Mouse (Mus musculus) olfactory bulb, adult 2 months (tissue): ENCODE data around the gene Trpc1. TPM values are rescaled to one million over a fixed set of nuclear protein-coding genes. Genes with fewer than 3 reads are reported as not detected.
A peak's percentile ranks its signal among the peaks of the same experiment; 100 is the strongest.

ENCODE experiments used
- H3K27ac ChIP-seq: fragments of 200-500 bp; 2 replicates; pipeline ENCODE4 v1.5.1; 2012; ENCODE audit warnings: low read depth, low read length; ENCODE audit not compliant: insufficient read depth
- H3K4me1 ChIP-seq: fragments of 200-500 bp; 2 replicates; pipeline ENCODE4 v1.6.1; 2012; ENCODE audit warnings: low read length; ENCODE audit not compliant: control insufficient read depth, insufficient read depth
- H3K4me3 ChIP-seq: fragments of 200-500 bp; 2 replicates; pipeline ENCODE4 v1.5.1; 2012; ENCODE audit warnings: mild to moderate bottlenecking, low read depth, low read length, moderate library complexity; ENCODE audit not compliant: insufficient read depth
- CTCF ChIP-seq: fragments of 200-500 bp; IDR thresholded peaks from 2 replicates; pipeline ENCODE4 v1.5.1; 2012; ENCODE audit warnings: low read depth, mild to moderate bottlenecking, low read length, moderate library complexity; ENCODE audit not compliant: insufficient read depth
- POLR2A ChIP-seq: fragments of 200-500 bp; IDR thresholded peaks from 2 replicates; pipeline ENCODE4 v1.6.1; 2012; ENCODE audit warnings: mild to moderate bottlenecking, low read depth, low read length, moderate library complexity; ENCODE audit not compliant: insufficient read depth
- WGBS: fragments of 180-500 bp; shearing (Covaris S2); methylation state at CpG from one replicate; pipeline ENCODE4 v1.1.7; 2018; 5-methylcytosine and 5-hydroxymethylcytosine counted together
- polyA plus RNA-seq: library from polyadenylated mRNA; stranded (reverse); fragments of >200 nt; gene quantifications from 2 replicates; pipeline ENCODE4 v1.2.4, GENCODE M21; 2012; ENCODE audit warnings: low replicate concordance; ENCODE audit not compliant: missing spikeins, insufficient read depth, insufficient read length

The Trpc1 gene
- polyA plus RNA-seq, 1 experiment, result not detected

- no peaks in the 10 kb centered on the region for H3K4me1 ChIP-seq
- TF ChIP-seq CTCF, result no peak
- no peak for TF ChIP-seq POLR2A
- WGBS, result 90% methylated on average over 4 of the region's 4 CpGs
- no peak overlapping the region for H3K27ac ChIP-seq
- no peak overlapping the region for H3K4me3 ChIP-seq
Observed at GRCm38 (mm10) chr9:95763218-95763617, 13.0 kb upstream of the Trpc1 start.

- WGBS, result 92% methylated on average over 3 of the region's 3 CpGs
- H3K4me3 ChIP-seq, result no peak overlapping the region
- no peaks in the 10 kb centered on the region for H3K4me1 ChIP-seq
- no peak overlapping the region for H3K27ac ChIP-seq
- TF ChIP-seq CTCF (no peak), POLR2A (no peak)
Observed at GRCm38 (mm10) chr9:95762228-95762627, 12.1 kb upstream of the Trpc1 start.

GRCm38 (mm10) chr9:95761381-95761780, 11.2 kb upstream of the Trpc1 start:
- no peak overlapping the region for H3K4me3 ChIP-seq
- WGBS, result 93% methylated on average over 8 of the region's 8 CpGs
- H3K27ac ChIP-seq, result no peak overlapping the region
- H3K4me1 ChIP-seq, result no peaks in the 10 kb centered on the region
- TF ChIP-seq CTCF (no peak), POLR2A (no peak)

- Histone ChIP-seq H3K4me3 (peak overlapping the region; percentile 97; the same call in 1 of the 2 replicates), H3K4me1 (peaks cover 5% of the 10 kb centered on the region; the same call in 1 of the 2 replicates), H3K27ac (no peak overlapping the region)
- TF ChIP-seq CTCF (no peak), POLR2A (no peak)
- WGBS, result 16% methylated on average over 9 of the region's 9 CpGs
Observed at GRCm38 (mm10) chr9:95750746-95751145, 571 bp upstream of the Trpc1 start.

GRCm38 (mm10) chr9:95749461-95749928, 680 bp downstream of the Trpc1 start:
- Histone ChIP-seq H3K27ac (peak overlapping the region; percentile 33; the same call in 1 of the 2 replicates), H3K4me1 (peaks cover 8% of the 10 kb centered on the region), H3K4me3 (peak overlapping the region; percentile 97)
- TF ChIP-seq POLR2A (no peak), CTCF (no peak)
- WGBS, result 2% methylated on average over 34 of the region's 34 CpGs

GRCm38 (mm10) chr9:95747298-95747697, 2.9 kb downstream of the Trpc1 start:
- WGBS, result 83% methylated on average over 5 of the region's 5 CpGs
- Histone ChIP-seq H3K27ac (no peak overlapping the region), H3K4me1 (peaks cover 8% of the 10 kb centered on the region), H3K4me3 (no peak overlapping the region)
- no peak for TF ChIP-seq CTCF
- TF ChIP-seq POLR2A, result no peak

- 74% methylated on average over 7 of the region's 7 CpGs for WGBS
- TF ChIP-seq CTCF (no peak), POLR2A (no peak)
- no peak overlapping the region for H3K4me3 ChIP-seq
- peaks cover 8% of the 10 kb centered on the region for H3K4me1 ChIP-seq
- no peak overlapping the region for H3K27ac ChIP-seq
Observed at GRCm38 (mm10) chr9:95744845-95745613, 5.1 kb downstream of the Trpc1 start.

GRCm38 (mm10) chr9:95736238-95736637, 13.9 kb downstream of the Trpc1 start:
- no peaks in the 10 kb centered on the region for H3K4me1 ChIP-seq
- H3K4me3 ChIP-seq, result no peak overlapping the region
- H3K27ac ChIP-seq, result no peak overlapping the region
- TF ChIP-seq POLR2A, result no peak
- no peak for TF ChIP-seq CTCF

- Histone ChIP-seq H3K4me3 (no peak overlapping the region), H3K4me1 (no peaks in the 10 kb centered on the region), H3K27ac (no peak overlapping the region)
- TF ChIP-seq POLR2A, result no peak
- no peak for TF ChIP-seq CTCF
- WGBS, result 39% methylated on average over 8 of the region's 8 CpGs
Observed at GRCm38 (mm10) chr9:95712574-95712973, 37.6 kb downstream of the Trpc1 start.

GRCm38 (mm10) chr9:95708943-95709342, 41.2 kb downstream of the Trpc1 start:
- Histone ChIP-seq H3K4me1 (no peaks in the 10 kb centered on the region), H3K27ac (no peak overlapping the region), H3K4me3 (no peak overlapping the region)
- TF ChIP-seq CTCF, result no peak
- TF ChIP-seq POLR2A, result no peak
